ENCODE assay signal across 23 mouse cellular contexts in the genomic region with DNA sequence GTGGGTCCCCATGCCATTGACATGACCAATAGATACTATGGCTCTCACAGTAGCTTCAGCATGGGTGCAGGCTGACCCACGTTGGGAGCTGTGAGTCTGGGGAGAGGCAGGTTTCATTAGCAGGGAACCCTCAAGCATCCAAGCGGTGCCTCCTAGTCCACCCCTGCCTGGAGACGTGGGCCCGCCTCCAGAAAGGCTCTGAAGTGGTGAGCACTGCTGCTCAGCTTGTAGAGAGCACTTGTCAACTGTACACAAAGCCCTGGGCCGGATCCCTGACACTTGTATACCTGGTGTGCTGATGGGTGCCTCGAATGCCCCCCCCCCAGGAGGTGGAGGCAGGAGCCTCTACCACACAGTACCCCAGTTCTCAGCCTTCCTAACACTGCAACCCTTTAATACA. TPM values are rescaled to one million over a fixed set of nuclear protein-coding genes. Genes with fewer than 3 reads are reported as not detected.
DNase-seq lines count a peak whose midpoint lies in the region; ATAC-seq lines count a peak whose summit lies in the region.
"Had no signal": no experiment of that assay in that cellular context is flagged by ENCODE, and none has a peak within 500 bp of the region (broad histone marks: within the 10 kb centered on the region; RNA-seq: fewer than 3 reads in every experiment).

No protein-coding gene starts in this region.

- no peak for DNase-seq in heart, adult 8-10 months (ENCODE audit: low spot score)
- no peak for DNase-seq in liver, embryonic 11.5 days (ENCODE audit: low spot score)
- peak; percentile 43 for DNase-seq in lung, postnatal 14 days
- DNase-seq in urinary bladder, postnatal 36 days (ENCODE audit: low spot score in 2 of 2) = no peak
- no peak for DNase-seq in retina, postnatal 1 day
- DNase-seq: adrenal gland, adult 8-10 months; cerebellum, adult 9-10 months; gastrocnemius, postnatal 10 days; kidney, adult 18-20 months; right cerebral cortex, postnatal 14 days; spleen, adult 18-20 months; thymus, adult 18-20 months had no signal

- peaks cover 84% of the 10 kb centered on the region for H3K4me1 ChIP-seq in heart, embryonic 15.5 days (replicated peaks)
- peaks cover 100% of the 10 kb centered on the region for H3K4me1 ChIP-seq in liver, embryonic 11.5 days (replicated peaks; ENCODE audit: control insufficient read depth, insufficient read depth, low read length)
- peaks cover 100% of the 10 kb centered on the region for H3K4me1 ChIP-seq in liver, embryonic 15.5 days (replicated peaks)

- 42% methylated on average over 6 of the region's 6 CpGs for WGBS in heart, embryonic 15.5 days
- 52% methylated on average over 6 of the region's 6 CpGs for WGBS in liver, embryonic 11.5 days
- WGBS in liver, embryonic 15.5 days (ENCODE audit: insufficient replicate concordance) = 29% methylated on average over 6 of the region's 6 CpGs

- ATAC-seq in heart, embryonic 15.5 days (replicated peaks; ENCODE audit: insufficient number of reproducible peaks, insufficient read depth, low FRiP score, low read depth) = no peak
- ATAC-seq in liver, embryonic 11.5 days (replicated peaks; ENCODE audit: low FRiP score) = no peak
- ATAC-seq in liver, embryonic 15.5 days (ENCODE audit: insufficient read depth) = no peak
- ATAC-seq: forebrain, embryonic 13.5 days; midbrain, embryonic 15.5 days had no signal

- no peaks in the 10 kb centered on the region for H3K27me3 ChIP-seq in heart, embryonic 15.5 days
- H3K27me3 ChIP-seq in liver, embryonic 11.5 days (replicated peaks; ENCODE audit: control insufficient read depth, insufficient read depth, low read length) = no peaks in the 10 kb centered on the region
- H3K27me3 ChIP-seq in liver, embryonic 15.5 days = no peaks in the 10 kb centered on the region
- H3K27me3 ChIP-seq: forebrain, embryonic 13.5 days; limb, embryonic 12.5 days; midbrain, embryonic 15.5 days; neural tube, embryonic 15.5 days had no signal

- no peak overlapping the region for H3K4me3 ChIP-seq in heart, embryonic 15.5 days
- no peak overlapping the region for H3K4me3 ChIP-seq in liver, embryonic 11.5 days (ENCODE audit: low read depth, low read length)
- no peak overlapping the region; the same call in 1 of the 2 replicates for H3K4me3 ChIP-seq in liver, embryonic 15.5 days (replicated peaks)
- H3K4me3 ChIP-seq: forebrain, embryonic 13.5 days; limb, embryonic 12.5 days; midbrain, embryonic 15.5 days; myocyte; neural tube, embryonic 15.5 days had no signal

- H3K4me2 ChIP-seq in heart, embryonic 15.5 days = no peak overlapping the region
- H3K4me2 ChIP-seq in liver, embryonic 11.5 days = peak overlapping the region; percentile 23
- peak overlapping the region; percentile 96 for H3K4me2 ChIP-seq in liver, embryonic 15.5 days
- H3K4me2 ChIP-seq: forebrain, embryonic 13.5 days; limb, embryonic 12.5 days; midbrain, embryonic 15.5 days; neural tube, embryonic 15.5 days had no signal

- peak overlapping the region; percentile 50; the same call in 1 of the 2 replicates for H3K27ac ChIP-seq in heart, embryonic 15.5 days
- peak overlapping the region; percentile 80 for H3K27ac ChIP-seq in liver, embryonic 11.5 days (ENCODE audit: low read depth, low read length)
- peak overlapping the region; percentile 95 for H3K27ac ChIP-seq in liver, embryonic 15.5 days (replicated peaks)
- H3K27ac ChIP-seq: forebrain, embryonic 13.5 days; kidney, postnatal 0 days; limb, embryonic 12.5 days; neural tube, embryonic 15.5 days had no signal

- peaks cover 12% of the 10 kb centered on the region for H3K36me3 ChIP-seq in heart, embryonic 15.5 days
- peaks cover 27% of the 10 kb centered on the region for H3K36me3 ChIP-seq in liver, embryonic 11.5 days (ENCODE audit: control insufficient read depth, insufficient read depth, low read length)
- H3K36me3 ChIP-seq in liver, embryonic 15.5 days (replicated peaks) = peaks cover 96% of the 10 kb centered on the region
- H3K36me3 ChIP-seq: limb, embryonic 12.5 days; midbrain, embryonic 15.5 days; neural tube, embryonic 15.5 days had no signal

- H3K9me3 ChIP-seq in heart, embryonic 15.5 days (replicated peaks) = no peaks in the 10 kb centered on the region
- no peaks in the 10 kb centered on the region for H3K9me3 ChIP-seq in liver, embryonic 11.5 days (ENCODE audit: control insufficient read depth, low read length)
- no peaks in the 10 kb centered on the region for H3K9me3 ChIP-seq in liver, embryonic 15.5 days (replicated peaks)
- H3K9me3 ChIP-seq: forebrain, embryonic 13.5 days; limb, embryonic 12.5 days; midbrain, embryonic 15.5 days; neural tube, embryonic 15.5 days had no signal

- no peak overlapping the region for H3K9ac ChIP-seq in heart, embryonic 15.5 days
- H3K9ac ChIP-seq in liver, embryonic 11.5 days (ENCODE audit: low read depth, low read length) = peak overlapping the region; percentile 52; the same call in 1 of the 2 replicates
- H3K9ac ChIP-seq in liver, embryonic 15.5 days = peak overlapping the region; percentile 9; the same call in 1 of the 2 replicates
- H3K9ac ChIP-seq: forebrain, embryonic 13.5 days; limb, embryonic 12.5 days; midbrain, embryonic 15.5 days; neural tube, embryonic 15.5 days had no signal

RNA-seq across cellular contexts. Expression of a gene that starts 21.5 kb away (rescaled TPM):
- polyA plus RNA-seq in heart, embryonic 15.5 days (2015; fragmentation: Nextera tagmentation; extraction: Ambion mirVana) = 3.8 and 3.9 TPM in 2 replicates
- total RNA-seq in heart, adult 8-10 months (2022) = 10 to 100 TPM; 18.1 to 23.2 (median 21.3) TPM
- polyA plus RNA-seq in liver, embryonic 11.5 days (2014; fragmentation: Nextera tagmentation; extraction: Ambion mirVana) = 22.7 and 26.5 TPM in 2 replicates
- 12.0 and 14.9 TPM in 2 replicates for polyA plus RNA-seq in liver, embryonic 15.5 days (2015; fragmentation: Nextera tagmentation; extraction: Ambion mirVana)

RNA-seq across cellular contexts. Expression of a gene that starts 57.1 kb away (rescaled TPM):
- polyA plus RNA-seq in heart, embryonic 15.5 days (2015; fragmentation: Nextera tagmentation; extraction: Ambion mirVana) = not detected in 2 replicates
- not detected for total RNA-seq in heart, adult 8-10 months (2022)
- polyA plus RNA-seq in liver, embryonic 11.5 days (2014; fragmentation: Nextera tagmentation; extraction: Ambion mirVana) = not detected in 2 replicates
- not detected in 2 replicates for polyA plus RNA-seq in liver, embryonic 15.5 days (2015; fragmentation: Nextera tagmentation; extraction: Ambion mirVana)
- total RNA-seq: adrenal gland, adult 8-10 months; common myeloid progenitor, adult 5-6 weeks; gastrocnemius, postnatal 10 days had no signal
- polyA plus RNA-seq: embryonic facial prominence, embryonic 11.5 days; forebrain, embryonic 13.5 days; heart, embryonic 14.5 days; kidney, postnatal 0 days; limb, embryonic 12.5 days; midbrain, embryonic 15.5 days; myocyte had no signal
